In genomic region chr16:44428456-44428855, GRCm38 (mm10) we compare ENCODE assay signal across 23 mouse cellular contexts. TPM values are rescaled to one million over a fixed set of nuclear protein-coding genes. Genes with fewer than 3 reads are reported as not detected.
DNase-seq lines count a peak whose midpoint lies in the region; ATAC-seq and TF ChIP-seq lines count a peak whose summit lies in the region.
"Had no signal": no experiment of that assay in that cellular context is flagged by ENCODE, and none has a peak within 500 bp of the region (broad histone marks: within the 10 kb centered on the region; RNA-seq: fewer than 3 reads in every experiment).

No protein-coding gene starts in this region.

- H3K27me3 ChIP-seq in embryonic facial prominence, embryonic 14.5 days (replicated peaks; ENCODE audit: control insufficient read depth, insufficient read depth, low read length): no peaks in the 10 kb centered on the region
- H3K27me3 ChIP-seq in embryonic facial prominence, embryonic 10.5 days (replicated peaks; ENCODE audit: low read depth, poor library complexity, severe bottlenecking): no peaks in the 10 kb centered on the region
- H3K27me3 ChIP-seq: CH12.LX; embryonic facial prominence, embryonic 13.5 days; forebrain, embryonic 13.5 days; forebrain, embryonic 15.5 days had no signal

- no peak overlapping the region for H3K4me2 ChIP-seq in embryonic facial prominence, embryonic 14.5 days (ENCODE audit: low read depth, low read length)
- H3K4me2 ChIP-seq: embryonic facial prominence, embryonic 13.5 days; forebrain, embryonic 13.5 days; forebrain, embryonic 15.5 days had no signal

- no peaks in the 10 kb centered on the region for H3K9me3 ChIP-seq in embryonic facial prominence, embryonic 14.5 days (ENCODE audit: control insufficient read depth, low read length)
- no peaks in the 10 kb centered on the region for H3K9me3 ChIP-seq in embryonic facial prominence, embryonic 10.5 days
- H3K9me3 ChIP-seq: embryonic facial prominence, embryonic 13.5 days; forebrain, embryonic 13.5 days; forebrain, embryonic 15.5 days; G1E had no signal

- no peak overlapping the region for H3K9ac ChIP-seq in embryonic facial prominence, embryonic 14.5 days (ENCODE audit: low read depth, low read length)
- H3K9ac ChIP-seq: embryonic facial prominence, embryonic 13.5 days; forebrain, embryonic 13.5 days; forebrain, embryonic 15.5 days had no signal

- no peak overlapping the region for H3K27ac ChIP-seq in embryonic facial prominence, embryonic 14.5 days (replicated peaks; ENCODE audit: low read depth, low read length)
- H3K27ac ChIP-seq in embryonic facial prominence, embryonic 10.5 days (replicated peaks): no peak overlapping the region
- H3K27ac ChIP-seq in gastrocnemius, adult 2 months: peak overlapping the region; percentile 67; the same call in 1 of the 2 replicates
- H3K27ac ChIP-seq: embryonic facial prominence, embryonic 13.5 days; forebrain, embryonic 13.5 days; forebrain, embryonic 15.5 days had no signal

- peak; percentile 9 for DNase-seq in embryonic facial prominence, embryonic 14.5 days (ENCODE audit: low spot score)
- no peak for DNase-seq in embryonic facial prominence, embryonic 10.5 days (ENCODE audit: low spot score)
- peak; percentile 53 for DNase-seq in gastrocnemius, adult 2 months
- DNase-seq in gastrocnemius, postnatal 14 days: no peak
- peak; percentile 31 for DNase-seq in gastrocnemius, postnatal 25 days
- DNase-seq in gastrocnemius, postnatal 10 days: no peak
- peak; percentile 70 for DNase-seq in skeletal muscle tissue, adult 2 months (ENCODE audit: low read depth, low spot score)
- DNase-seq: adrenal gland, adult 8-10 months; adrenal gland, postnatal 14 days; adrenal gland, postnatal 36 days; B cell, adult 2 months; cerebellum, adult 11-12 months; cerebellum, adult 2 months; cerebellum, adult 9-10 months; cerebellum, postnatal 25 days had no signal

- intact Hi-C loops in gastrocnemius, adult 2 months (cut with DNase I): no loop called here
- intact Hi-C loops in gastrocnemius, postnatal 14 days (cut with DNase I; ENCODE audit: low total_unique reads): no loop called here

- no peaks in the 10 kb centered on the region for H3K36me3 ChIP-seq in embryonic facial prominence, embryonic 14.5 days (ENCODE audit: control insufficient read depth, insufficient read depth, low read length)
- H3K36me3 ChIP-seq in embryonic facial prominence, embryonic 10.5 days (replicated peaks): no peaks in the 10 kb centered on the region
- H3K36me3 ChIP-seq: embryonic facial prominence, embryonic 13.5 days; forebrain, embryonic 15.5 days; G1E had no signal

- H3K4me3 ChIP-seq in embryonic facial prominence, embryonic 14.5 days (ENCODE audit: low read depth, low read length): no peak overlapping the region
- H3K4me3 ChIP-seq in embryonic facial prominence, embryonic 10.5 days: no peak overlapping the region
- no peak overlapping the region for H3K4me3 ChIP-seq in gastrocnemius, adult 2 months
- H3K4me3 ChIP-seq: embryonic facial prominence, embryonic 13.5 days; forebrain, embryonic 13.5 days; forebrain, embryonic 15.5 days had no signal

- no peaks in the 10 kb centered on the region for H3K4me1 ChIP-seq in embryonic facial prominence, embryonic 14.5 days (ENCODE audit: control insufficient read depth, insufficient read depth, low read length)
- H3K4me1 ChIP-seq in embryonic facial prominence, embryonic 10.5 days: no peaks in the 10 kb centered on the region
- H3K4me1 ChIP-seq: embryonic facial prominence, embryonic 13.5 days; forebrain, embryonic 15.5 days had no signal

- WGBS in embryonic facial prominence, embryonic 14.5 days: 78% methylated on average over 4 of the region's 5 CpGs
- WGBS in embryonic facial prominence, embryonic 10.5 days: 79% methylated on average over 5 of the region's 5 CpGs

- ATAC-seq in embryonic facial prominence, embryonic 14.5 days (ENCODE audit: low read depth): no peak
- ATAC-seq: activated CD4-positive, CD25-positive, alpha-beta regulatory T cell, adult 4 months; CD4-positive, CD25-positive, alpha-beta regulatory T cell, adult 4 months; forebrain, embryonic 13.5 days; forebrain, embryonic 15.5 days; Patski had no signal

- TF ChIP-seq CTCF in gastrocnemius, adult 2 months (IDR thresholded peaks at IDR 0.05): no peak

RNA-seq across cellular contexts. Expression of gene Cfap44, which starts 33.9 kb away (rescaled TPM):
- 1.8 and 2.4 TPM in 2 replicates for polyA plus RNA-seq in embryonic facial prominence, embryonic 14.5 days (2014; fragmentation: Nextera tagmentation; extraction: Ambion mirVana)
- 0.76 and 0.84 TPM in 2 replicates for polyA plus RNA-seq in embryonic facial prominence, embryonic 10.5 days (2016; fragmentation: Nextera tagmentation; extraction: Ambion mirVana)
- not detected for total RNA-seq in gastrocnemius, adult 2 months (2021)
- total RNA-seq in gastrocnemius, postnatal 14 days (2021): under 1 TPM; 0.10 to 0.24 TPM
- not detected for total RNA-seq in gastrocnemius, postnatal 25 days (2021)
- under 1 TPM in 1 of 2 experiments, not detected in 1; 0.42 TPM for total RNA-seq in gastrocnemius, postnatal 10 days (2021)
- total RNA-seq: CH12.LX had no signal
- polyA plus RNA-seq: activated CD4-positive, CD25-positive, alpha-beta regulatory T cell, adult 4 months; CD4-positive, CD25-positive, alpha-beta regulatory T cell, adult 4 months; G1E had no signal

Comparison
In these comparisons a context has a peak if more than half of its experiments do, and no peak if none do; other contexts are left out.
1. DNase-seq: peak in embryonic facial prominence, embryonic 14.5 days (single experiment), gastrocnemius, adult 2 months (single experiment), gastrocnemius, postnatal 25 days (single experiment) and skeletal muscle tissue, adult 2 months (single experiment); none in embryonic facial prominence, embryonic 10.5 days (single experiment), gastrocnemius, postnatal 14 days (single experiment) and gastrocnemius, postnatal 10 days (single experiment).